Comparison of ENCODE assay signal across 13 mouse cellular contexts in the genomic region with DNA sequence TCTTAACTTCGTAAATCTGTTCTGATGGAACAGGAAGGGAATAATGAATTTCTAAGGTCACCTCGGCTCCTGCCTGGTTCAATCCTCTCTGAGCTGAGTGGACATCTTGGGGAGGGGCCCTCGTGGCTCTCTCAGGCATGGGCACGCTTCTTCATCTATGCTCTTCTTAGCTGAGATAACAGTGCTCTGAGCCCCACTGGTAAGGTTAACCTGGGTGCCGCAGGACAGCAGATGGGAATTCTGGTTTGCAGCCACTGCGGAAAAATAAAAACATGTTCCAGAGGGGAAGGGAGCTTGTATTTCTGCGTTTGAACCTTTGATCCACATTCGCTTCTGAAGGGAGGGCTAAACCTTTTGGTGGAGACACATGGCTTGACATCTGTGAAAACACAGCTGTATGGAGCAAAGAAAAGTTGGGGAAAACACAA. TPM values are rescaled to one million over a fixed set of nuclear protein-coding genes. Genes with fewer than 3 reads are reported as not detected.
DNase-seq lines count a peak whose midpoint lies in the region; ATAC-seq and TF ChIP-seq lines count a peak whose summit lies in the region.
"Had no signal": no experiment of that assay in that cellular context is flagged by ENCODE, and none has a peak within 500 bp of the region (broad histone marks: within the 10 kb centered on the region; RNA-seq: fewer than 3 reads in every experiment).

No protein-coding gene starts in this region.

- TF ChIP-seq CTCF in layer of hippocampus, adult 2 months (conservative IDR thresholded peaks at IDR 0.05), result no peak

- H3K9ac ChIP-seq in hindbrain, embryonic 14.5 days, result no peak overlapping the region
- H3K9ac ChIP-seq: limb, embryonic 15.5 days; lung, embryonic 15.5 days had no signal

- H3K27me3 ChIP-seq in hindbrain, embryonic 14.5 days (ENCODE audit: control insufficient read depth, insufficient read depth, low read length), result peaks cover 49% of the 10 kb centered on the region

- H3K4me3 ChIP-seq in layer of hippocampus, adult 2 months, result no peak overlapping the region
- H3K4me3 ChIP-seq in hindbrain, embryonic 14.5 days (replicated peaks; ENCODE audit: low read length), result no peak overlapping the region
- H3K4me3 ChIP-seq: limb, embryonic 15.5 days; lung, embryonic 15.5 days had no signal

- no peak for DNase-seq in layer of hippocampus, adult 2 months (ENCODE audit: low spot score in 2 of 2)
- DNase-seq in layer of hippocampus, adult 18-20 months (ENCODE audit: low spot score in 2 of 2), result no peak
- peak; percentile 62 to 72 for DNase-seq in cerebellum, postnatal 25 days
- no peak for DNase-seq in hindbrain, embryonic 14.5 days (ENCODE audit: low spot score)
- peak; percentile 27 for DNase-seq in retina, postnatal 1 day
- no peak for DNase-seq in heart, postnatal 10 days
- DNase-seq in adipocyte (ENCODE audit: low spot score), result no peak
- no peak for DNase-seq in lung, postnatal 36 days
- DNase-seq: heart, adult 18-20 months; heart, postnatal 36 days; kidney, adult 9 months had no signal

- 40% methylated on average over 8 of the region's 8 CpGs for WGBS in hindbrain, embryonic 14.5 days

- intact Hi-C loops in heart, postnatal 10 days (cut with DNase I), result loop anchor here (10.0 kb wide), 3 partner anchors 250 to 1090 kb away; a partner anchor contains a TSS

- peak overlapping the region; percentile 49; the same call in 1 of the 2 replicates for H3K27ac ChIP-seq in layer of hippocampus, adult 2 months
- peak overlapping the region; percentile 41; the same call in 1 of the 2 replicates for H3K27ac ChIP-seq in hindbrain, embryonic 14.5 days
- H3K27ac ChIP-seq: limb, embryonic 15.5 days; lung, embryonic 15.5 days had no signal

- no peaks in the 10 kb centered on the region for H3K36me3 ChIP-seq in hindbrain, embryonic 14.5 days (replicated peaks; ENCODE audit: control insufficient read depth, insufficient read depth)
- H3K36me3 ChIP-seq: limb, embryonic 15.5 days; lung, embryonic 15.5 days had no signal

- H3K9me3 ChIP-seq in hindbrain, embryonic 14.5 days (ENCODE audit: control insufficient read depth, low read length), result no peaks in the 10 kb centered on the region
- H3K9me3 ChIP-seq: limb, embryonic 15.5 days; lung, embryonic 15.5 days had no signal

- 0 out of 2 replicates have a peak, but pooled peaks cover 9% of the 10 kb centered on the region for H3K4me1 ChIP-seq in hindbrain, embryonic 14.5 days (replicated peaks; ENCODE audit: control insufficient read depth, insufficient read depth, low read length)
- H3K4me1 ChIP-seq: lung, embryonic 15.5 days had no signal

- no peak for ATAC-seq in hindbrain, embryonic 14.5 days (ENCODE audit: low FRiP score)

- H3K4me2 ChIP-seq in hindbrain, embryonic 14.5 days (replicated peaks), result no peak overlapping the region; the same call in 1 of the 2 replicates
- H3K4me2 ChIP-seq: limb, embryonic 15.5 days; lung, embryonic 15.5 days had no signal

RNA-seq across cellular contexts. Expression of a gene that starts 43.0 kb away (rescaled TPM):
- total RNA-seq in layer of hippocampus, adult 2 months (2021), result 10 to 100 TPM; 26.2 to 28.9 TPM
- total RNA-seq in layer of hippocampus, adult 18-20 months (2021), result 10 to 100 TPM; 29.5 to 30.4 TPM
- polyA plus RNA-seq in hindbrain, embryonic 14.5 days (2014; fragmentation: Nextera tagmentation; extraction: Ambion mirVana), result 13.1 and 16.3 TPM in 2 replicates
- total RNA-seq in heart, postnatal 10 days (2021), result 100 to 1,000 TPM; 103 TPM

Comparison
In these comparisons a context has a peak if more than half of its experiments do, and no peak if none do; other contexts are left out.
1. DNase-seq: peak in cerebellum, postnatal 25 days (2 of 2) and retina, postnatal 1 day (single experiment); none in layer of hippocampus, adult 2 months (0 of 2), layer of hippocampus, adult 18-20 months (0 of 2), hindbrain, embryonic 14.5 days (single experiment), heart, postnatal 10 days (0 of 2), adipocyte (single experiment) and lung, postnatal 36 days (single experiment).